Mouse (Mus musculus): ENCODE data around the gene Dennd5a.

The Dennd5a gene

GRCm38 (mm10) chr7:109876085-109876484 lies 84.2 kb downstream of the Dennd5a start:
- DNase-seq = no peak

- no peak for DNase-seq
These were observed 84.7 kb downstream of the Dennd5a start for GRCm38 (mm10) chr7:109875598-109875997.

- no peak for DNase-seq
These were observed 85.2 kb downstream of the Dennd5a start for GRCm38 (mm10) chr7:109875033-109875432.

GRCm38 (mm10) chr7:109873170-109873569 lies 87.1 kb downstream of the Dennd5a start:
- no peak for DNase-seq

DNA sequence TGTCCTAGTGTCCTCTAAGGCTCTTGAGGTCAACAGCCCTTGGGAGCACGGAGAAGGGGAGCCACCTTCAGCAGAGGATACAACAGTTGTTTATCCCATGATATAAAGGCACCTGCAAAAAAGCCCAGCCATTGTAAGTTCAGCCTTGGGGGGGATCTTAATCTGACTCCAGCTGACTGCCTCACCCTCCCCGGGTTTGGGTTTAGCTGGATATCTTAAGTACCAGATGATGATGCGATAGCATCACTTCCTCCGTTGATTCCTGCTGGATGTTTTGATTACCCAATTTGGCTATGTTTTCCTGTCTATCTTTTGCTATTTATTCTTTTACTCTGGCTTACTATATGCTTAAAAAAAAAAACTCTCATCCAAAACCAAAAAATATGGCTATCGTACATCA lies 89.0 kb downstream of the Dennd5a start:
- DNase-seq = no peak

DNA sequence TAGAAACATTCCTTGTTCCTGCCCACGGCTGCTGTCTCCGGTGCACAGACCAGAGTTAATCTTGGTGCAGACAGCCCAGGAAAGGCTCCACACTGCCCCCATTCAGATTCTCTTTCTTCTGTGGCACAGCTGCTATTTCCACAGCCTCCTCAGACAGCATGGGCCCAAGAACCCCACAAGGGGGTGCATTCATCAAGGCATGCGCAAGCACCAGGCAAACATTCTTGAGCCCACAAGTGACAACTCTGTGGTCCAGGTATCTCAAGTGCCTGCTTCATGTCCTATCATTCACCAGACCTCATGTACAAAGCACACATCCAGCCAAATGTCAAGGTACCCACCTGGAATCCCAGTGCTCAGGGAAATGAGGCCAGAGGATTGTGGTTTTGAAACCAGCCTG lies 91.8 kb downstream of the Dennd5a start:
- DNase-seq = no peak

DNA sequence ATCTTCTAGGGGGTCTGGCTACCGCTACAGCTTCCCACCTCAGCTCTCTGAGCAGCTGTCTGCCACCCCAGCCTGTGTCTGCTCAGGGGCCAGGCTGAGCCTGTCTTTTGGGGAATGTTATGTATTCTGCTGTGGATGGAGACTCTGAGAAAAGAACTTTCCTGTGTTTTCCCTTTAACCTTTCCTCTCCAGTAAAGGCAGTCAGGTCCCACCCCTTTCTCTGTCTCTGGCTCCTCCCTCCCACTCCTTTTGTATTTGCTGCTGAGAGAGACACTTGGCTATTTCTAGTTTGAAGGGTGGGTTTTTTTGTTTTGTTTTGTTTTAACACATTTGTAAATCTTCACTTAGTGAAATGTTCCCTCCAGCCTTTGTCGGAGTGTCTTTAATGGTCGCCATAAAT lies 93.6 kb downstream of the Dennd5a start:
- no peak for DNase-seq

DNA sequence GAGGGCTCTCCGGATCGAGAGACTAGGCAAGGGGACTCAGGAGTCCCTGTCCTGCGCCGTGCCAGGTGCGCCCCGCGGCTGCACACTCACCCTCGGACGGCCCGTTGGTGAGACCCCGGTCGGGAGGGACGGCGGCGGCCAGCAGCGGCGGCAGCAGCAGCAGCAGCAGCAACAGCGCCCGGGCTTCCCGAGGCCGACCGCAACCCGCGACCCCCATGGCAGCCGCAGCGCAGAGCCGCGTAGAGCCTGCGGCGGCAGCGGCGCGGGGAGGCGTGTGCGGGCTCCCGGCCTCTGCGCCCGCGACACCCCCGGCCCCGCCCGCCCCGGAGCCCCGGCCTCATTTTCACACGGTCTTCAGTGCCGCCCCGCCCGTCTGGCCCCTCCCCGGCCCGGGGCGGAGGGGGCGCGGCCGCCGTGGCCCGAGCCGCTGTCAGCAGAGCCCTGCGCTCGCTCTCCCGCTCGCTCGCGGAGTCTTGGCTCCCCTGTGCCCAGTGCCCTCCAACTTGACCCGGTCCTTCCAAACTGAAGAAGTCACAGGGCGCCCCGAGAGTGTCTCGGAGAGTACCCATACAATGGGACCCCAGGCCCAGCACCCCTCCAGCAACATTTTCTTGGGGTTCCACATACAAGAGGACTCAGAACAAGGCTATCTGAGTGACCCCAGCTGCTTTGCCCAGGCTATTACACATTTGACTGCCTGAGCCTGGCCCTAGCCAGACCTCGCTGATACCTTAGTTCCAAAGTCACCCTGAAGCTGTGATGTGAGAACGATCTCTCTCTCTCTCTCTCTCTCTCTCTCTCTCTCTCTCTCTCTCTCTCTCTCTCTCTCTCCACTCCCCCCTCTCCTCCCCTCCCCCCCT lies 94.7 kb downstream of the Dennd5a start, which contains the start of gene Scube2:
TSS of gene Scube2 (minus strand) at position 310 of the 860 bp plus-strand sequence.
- no peak for DNase-seq

- no peak for DNase-seq
These were observed 96.7 kb downstream of the Dennd5a start for GRCm38 (mm10) chr7:109863561-109863960.

GRCm38 (mm10) chr7:109860162-109860561 lies 100.1 kb downstream of the Dennd5a start:
- DNase-seq = no peak

DNA sequence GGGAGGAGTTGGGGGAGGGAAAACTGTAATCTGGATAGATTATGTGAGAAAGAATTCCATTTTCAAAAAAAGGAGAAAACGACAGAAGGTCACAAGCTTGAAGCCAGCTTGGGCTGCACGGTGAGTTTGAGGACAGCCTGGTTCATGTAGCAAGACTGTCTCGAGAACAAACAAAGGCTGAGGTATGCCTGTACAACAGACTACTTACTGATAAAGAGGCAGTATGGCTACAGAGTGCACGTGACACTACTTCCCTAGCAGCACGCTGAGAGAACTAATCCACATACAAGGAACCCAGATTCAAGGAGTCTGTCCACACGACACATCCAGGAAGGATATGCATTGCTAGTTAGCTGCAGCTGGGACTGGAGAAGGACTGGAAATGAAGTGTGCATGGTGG lies 100.9 kb downstream of the Dennd5a start:
- no peak for DNase-seq

GRCm38 (mm10) chr7:109852752-109853212 lies 107.5 kb downstream of the Dennd5a start:
- peak; percentile 25 for DNase-seq

- DNase-seq = no peak
These were observed 108.3 kb downstream of the Dennd5a start for GRCm38 (mm10) chr7:109852017-109852416.

GRCm38 (mm10) chr7:109850531-109850930 lies 109.7 kb downstream of the Dennd5a start:
- DNase-seq = no peak

DNA sequence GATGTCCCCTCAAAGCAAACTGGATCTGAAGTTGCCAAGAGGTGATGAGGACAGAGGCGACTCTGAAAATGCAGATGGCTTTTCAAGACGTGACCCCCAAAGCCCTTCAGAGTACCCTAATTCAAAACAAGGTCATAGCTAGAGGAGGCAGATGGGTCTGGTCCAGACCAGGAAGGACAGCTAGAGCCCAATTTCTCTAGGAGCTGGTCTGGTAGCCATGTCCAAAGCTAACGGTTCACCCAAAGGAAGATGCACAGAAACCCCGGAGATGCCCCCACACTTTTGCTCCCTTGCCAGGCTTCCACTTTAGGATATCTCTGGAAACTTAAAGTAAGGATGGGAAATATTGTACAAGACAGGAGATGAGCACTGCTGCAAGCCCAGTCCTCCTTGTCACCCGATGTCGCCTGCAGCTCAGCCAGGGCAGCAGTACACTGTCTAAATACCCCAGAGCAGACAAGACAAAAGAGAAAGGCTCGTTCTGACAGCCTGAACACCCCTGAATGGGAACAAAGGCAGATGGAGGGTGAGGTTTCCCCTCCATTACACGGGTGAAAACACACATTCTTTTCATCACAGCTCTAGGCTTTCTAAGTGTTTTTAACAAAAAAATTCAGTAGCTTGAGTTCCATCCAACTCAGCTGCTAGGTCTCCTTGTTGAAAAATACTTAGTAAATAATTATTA lies 110.4 kb downstream of the Dennd5a start:
- no peak for DNase-seq

DNA sequence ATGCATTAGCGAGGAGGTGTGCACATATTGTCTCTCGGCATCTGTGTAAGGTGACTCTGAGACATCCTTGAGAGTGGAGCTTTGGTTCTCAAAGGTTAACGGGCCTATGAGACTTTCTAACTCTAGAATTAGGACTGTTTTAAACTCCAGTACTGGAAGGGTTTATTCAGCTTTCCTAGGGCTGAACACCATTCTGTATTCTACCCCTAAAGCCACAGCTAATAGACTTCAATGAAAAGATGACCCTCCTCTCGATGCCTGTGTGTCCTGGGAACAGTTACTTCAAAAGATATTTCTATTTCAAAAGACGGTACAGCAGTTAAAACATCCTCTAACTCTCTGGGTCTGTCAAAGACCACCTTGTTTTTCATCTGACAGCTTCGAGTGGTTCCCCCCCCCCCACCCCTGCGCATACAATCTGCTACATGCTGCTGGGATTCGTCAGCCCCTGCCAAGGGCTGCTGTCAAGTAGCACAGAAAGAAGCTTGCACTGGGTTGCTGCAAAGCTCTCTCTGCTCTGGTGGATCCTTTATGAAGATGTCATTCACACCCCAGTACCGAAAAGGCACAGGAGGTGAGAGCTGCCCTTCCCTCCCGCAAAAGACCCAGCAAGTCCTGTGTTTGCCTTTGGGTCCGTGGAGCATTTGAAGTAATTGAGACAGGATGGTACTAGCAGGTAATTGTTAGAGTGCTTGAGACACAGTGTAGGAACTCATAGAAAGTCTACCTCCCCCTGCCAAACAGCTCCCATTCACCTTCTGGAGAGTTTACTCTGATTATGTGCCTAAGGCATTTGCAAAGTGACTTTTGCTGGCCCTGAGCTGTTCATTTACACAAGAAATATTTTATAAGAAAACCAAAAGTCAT lies 111.2 kb downstream of the Dennd5a start:
- DNase-seq = no peak

- no peak for DNase-seq
These were observed 116.2 kb downstream of the Dennd5a start for GRCm38 (mm10) chr7:109844100-109844499.

All from right cerebral cortex, postnatal 25 days (tissue).